Mouse (Mus musculus): Measurements from ENCODE around the gene Gm21887. TPM values are rescaled to one million over a fixed set of nuclear protein-coding genes. Genes with fewer than 3 reads are reported as not detected.
"Not testable (repeated sequence)": the region's sequence is repeated elsewhere in the genome, so short reads cannot be mapped to it uniquely, and the experiment has no call there.

Gene Gm21887
- 217 and 306 TPM in 2 replicates for polyA plus RNA-seq (2014; fragmentation: Nextera tagmentation; extraction: Ambion mirVana)

- 64% methylated on average over 116 of the region's 118 CpGs for WGBS
- peaks cover 19% of the 10 kb centered on the region for H3K36me3 ChIP-seq (ENCODE audit: control insufficient read depth, insufficient read depth, low read length)
- H3K4me2 ChIP-seq: peak within 1 kb of the TSS; percentile 62
- H3K4me1 ChIP-seq (replicated peaks; ENCODE audit: control insufficient read depth, insufficient read depth, low read length): not testable (repeated sequence)
- H3K4me3 ChIP-seq (ENCODE audit: low read depth, low read length): peak within 1 kb of the TSS; percentile 63
- peaks cover 40% of the 10 kb centered on the region for H3K9me3 ChIP-seq (ENCODE audit: control insufficient read depth, low read length)
- DNase-seq (ENCODE audit: low spot score): peak; percentile 99
- peak within 1 kb of the TSS; percentile 81 for H3K27ac ChIP-seq (ENCODE audit: low read depth, low read length)
- H3K9ac ChIP-seq (ENCODE audit: low read depth, low read length): peak within 1 kb of the TSS; percentile 82
- peaks cover 12% of the 10 kb centered on the region for H3K27me3 ChIP-seq (replicated peaks; ENCODE audit: control insufficient read depth, insufficient read depth, low read length)
- ATAC-seq (replicated peaks; ENCODE audit: low FRiP score): peak; percentile 81
These were observed at the start of gene Gm21887 for GRCm38 (mm10) chrX:170009016-170009750. TSS of gene Gm21887 (plus strand) at chrX:170009659.

DNA sequence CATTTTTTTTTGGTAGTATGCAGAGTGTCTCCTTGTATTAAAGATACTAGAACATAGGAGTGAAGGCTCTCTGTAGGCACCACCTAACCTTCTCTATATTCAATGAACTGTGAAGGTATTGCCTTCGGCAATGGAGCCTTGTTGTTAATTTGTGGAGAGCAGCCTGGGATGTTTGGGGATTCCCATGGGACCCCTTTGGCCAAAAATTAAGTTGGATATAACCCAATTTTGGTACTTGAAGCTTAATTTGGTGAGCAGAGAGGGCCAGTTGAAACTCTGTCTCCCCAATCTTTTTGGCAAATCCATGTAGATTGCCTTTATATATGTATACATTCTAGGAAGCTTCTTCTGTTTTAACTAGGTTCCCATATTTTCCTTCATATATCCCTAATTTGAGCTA is 40.1 kb upstream of the Gm21887 start:
- no peak overlapping the region for H3K27ac ChIP-seq (ENCODE audit: low read depth, low read length)
- DNase-seq (ENCODE audit: low spot score) (no peak), ATAC-seq (replicated peaks; ENCODE audit: low FRiP score) (no peak)
- H3K4me1 ChIP-seq (replicated peaks; ENCODE audit: control insufficient read depth, insufficient read depth, low read length): no peaks in the 10 kb centered on the region
- 75% methylated on average over 1 of the region's 1 CpGs for WGBS
- H3K9me3 ChIP-seq (ENCODE audit: control insufficient read depth, low read length): peaks cover 6% of the 10 kb centered on the region; the same call in 1 of the 2 replicates
- H3K4me3 ChIP-seq (ENCODE audit: low read depth, low read length): no peak overlapping the region
- H3K9ac ChIP-seq (ENCODE audit: low read depth, low read length): no peak overlapping the region
- no peaks in the 10 kb centered on the region for H3K27me3 ChIP-seq (replicated peaks; ENCODE audit: control insufficient read depth, insufficient read depth, low read length)
- no peak overlapping the region for H3K4me2 ChIP-seq
- H3K36me3 ChIP-seq (ENCODE audit: control insufficient read depth, insufficient read depth, low read length): peaks cover 3% of the 10 kb centered on the region; the same call in 1 of the 2 replicates

DNA sequence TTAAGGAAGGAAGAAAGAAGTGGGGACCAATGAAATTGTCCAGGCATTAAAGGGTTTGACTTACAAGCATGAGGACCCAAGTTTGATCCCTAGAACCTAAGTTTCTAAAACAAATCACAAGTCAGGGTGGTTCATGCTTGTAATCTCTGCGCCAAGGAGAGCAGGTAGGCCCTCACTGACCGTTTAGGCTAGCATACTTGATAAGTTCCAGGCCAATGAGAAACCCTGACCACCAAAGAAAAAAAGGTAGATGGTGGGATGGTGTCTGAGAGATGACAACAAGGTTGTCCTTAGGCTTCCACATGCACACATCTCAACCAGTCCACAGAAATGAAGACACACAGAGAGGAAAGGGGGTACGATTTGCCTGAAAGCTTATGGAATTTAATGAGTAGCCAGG is 39.7 kb upstream of the Gm21887 start:
- peak; percentile 36 for DNase-seq (ENCODE audit: low spot score)
- H3K4me3 ChIP-seq (ENCODE audit: low read depth, low read length); H3K9me3 ChIP-seq (ENCODE audit: control insufficient read depth, low read length); H3K9ac ChIP-seq (ENCODE audit: low read depth, low read length); H3K27ac ChIP-seq (ENCODE audit: low read depth, low read length); H3K4me1 ChIP-seq (replicated peaks; ENCODE audit: control insufficient read depth, insufficient read depth, low read length); H3K36me3 ChIP-seq (ENCODE audit: control insufficient read depth, insufficient read depth, low read length); H3K27me3 ChIP-seq (replicated peaks; ENCODE audit: control insufficient read depth, insufficient read depth, low read length); H3K4me2 ChIP-seq: not testable (repeated sequence)
- WGBS: 83% methylated on average over 3 of the region's 3 CpGs
- ATAC-seq (replicated peaks; ENCODE audit: low FRiP score): peak; percentile 36; the same call in 1 of the 2 replicates

- 87% methylated on average over 7 of the region's 7 CpGs for WGBS
- H3K4me1 ChIP-seq (replicated peaks; ENCODE audit: control insufficient read depth, insufficient read depth, low read length); H3K36me3 ChIP-seq (ENCODE audit: control insufficient read depth, insufficient read depth, low read length); H3K4me2 ChIP-seq; H3K27ac ChIP-seq (ENCODE audit: low read depth, low read length); ATAC-seq (replicated peaks; ENCODE audit: low FRiP score); H3K4me3 ChIP-seq (ENCODE audit: low read depth, low read length); H3K9ac ChIP-seq (ENCODE audit: low read depth, low read length); DNase-seq (ENCODE audit: low spot score); H3K27me3 ChIP-seq (replicated peaks; ENCODE audit: control insufficient read depth, insufficient read depth, low read length): not testable (repeated sequence)
- peaks cover 12% of the 10 kb centered on the region; the same call in 1 of the 2 replicates for H3K9me3 ChIP-seq (ENCODE audit: control insufficient read depth, low read length)
These were observed 38.9 kb upstream of the Gm21887 start for GRCm38 (mm10) chrX:169970546-169970945.

GRCm38 (mm10) chrX:169971562-169971961 is 37.9 kb upstream of the Gm21887 start:
- 85% methylated on average over 6 of the region's 6 CpGs for WGBS
- H3K4me3 ChIP-seq (ENCODE audit: low read depth, low read length); ATAC-seq (replicated peaks; ENCODE audit: low FRiP score); H3K27ac ChIP-seq (ENCODE audit: low read depth, low read length); H3K4me2 ChIP-seq; H3K4me1 ChIP-seq (replicated peaks; ENCODE audit: control insufficient read depth, insufficient read depth, low read length); H3K27me3 ChIP-seq (replicated peaks; ENCODE audit: control insufficient read depth, insufficient read depth, low read length); DNase-seq (ENCODE audit: low spot score); H3K9ac ChIP-seq (ENCODE audit: low read depth, low read length): not testable (repeated sequence)
- Histone ChIP-seq H3K36me3 (ENCODE audit: control insufficient read depth, insufficient read depth, low read length) (peaks cover 13% of the 10 kb centered on the region), H3K9me3 (ENCODE audit: control insufficient read depth, low read length) (peaks cover 12% of the 10 kb centered on the region; the same call in 1 of the 2 replicates)

- H3K9me3 ChIP-seq (ENCODE audit: control insufficient read depth, low read length): peaks cover 12% of the 10 kb centered on the region; the same call in 1 of the 2 replicates
- not testable (repeated sequence) for H3K4me1 ChIP-seq (replicated peaks; ENCODE audit: control insufficient read depth, insufficient read depth, low read length); H3K9ac ChIP-seq (ENCODE audit: low read depth, low read length); H3K4me2 ChIP-seq; H3K27me3 ChIP-seq (replicated peaks; ENCODE audit: control insufficient read depth, insufficient read depth, low read length); H3K27ac ChIP-seq (ENCODE audit: low read depth, low read length); H3K4me3 ChIP-seq (ENCODE audit: low read depth, low read length)
- DNase-seq (ENCODE audit: low spot score) (peak; percentile 41), ATAC-seq (replicated peaks; ENCODE audit: low FRiP score) (peak; percentile 30; the same call in 1 of the 2 replicates)
- WGBS: 80% methylated on average over 2 of the region's 2 CpGs
- peaks cover 13% of the 10 kb centered on the region for H3K36me3 ChIP-seq (ENCODE audit: control insufficient read depth, insufficient read depth, low read length)
These were observed 37.3 kb upstream of the Gm21887 start for GRCm38 (mm10) chrX:169972131-169972530.

DNA sequence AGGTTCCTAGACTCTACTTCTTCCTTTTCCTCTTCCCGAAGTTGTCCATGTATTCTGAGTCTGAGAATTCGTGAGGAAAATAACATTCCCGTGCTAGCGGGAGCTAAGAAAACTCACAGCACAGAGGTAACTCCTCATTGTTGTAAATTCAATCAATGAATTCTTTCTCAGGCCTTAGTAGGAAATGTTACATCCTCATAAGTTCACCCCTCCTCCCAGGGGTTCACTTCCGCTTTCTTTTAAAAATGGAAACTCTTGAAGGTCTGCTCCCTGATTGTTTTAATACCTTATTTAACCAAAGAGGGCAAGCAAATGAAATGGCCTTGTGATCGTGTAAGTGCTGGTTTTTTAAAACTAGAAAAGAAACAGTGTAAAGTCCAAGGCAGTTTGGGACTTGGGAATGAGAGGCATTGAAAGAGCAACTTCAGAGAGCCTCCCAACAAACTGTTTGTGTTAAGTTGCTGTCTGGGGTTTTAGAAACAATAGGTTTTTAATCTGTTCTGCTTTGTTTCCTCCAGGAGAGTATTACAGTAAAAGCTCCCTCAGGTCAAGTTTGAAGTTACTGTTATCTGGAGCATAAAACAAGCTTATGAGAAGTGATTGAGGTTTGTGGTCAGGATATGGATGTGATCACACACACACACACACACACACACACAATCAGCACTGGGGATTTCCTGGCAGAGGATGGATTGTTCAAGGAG is 36.5 kb upstream of the Gm21887 start:
- Histone ChIP-seq H3K9me3 (ENCODE audit: control insufficient read depth, low read length) (peaks cover 12% of the 10 kb centered on the region; the same call in 1 of the 2 replicates), H3K36me3 (ENCODE audit: control insufficient read depth, insufficient read depth, low read length) (peaks cover 16% of the 10 kb centered on the region)
- WGBS: 72% methylated on average over 6 of the region's 6 CpGs
- not testable (repeated sequence) for H3K4me2 ChIP-seq; H3K27ac ChIP-seq (ENCODE audit: low read depth, low read length); H3K4me3 ChIP-seq (ENCODE audit: low read depth, low read length); DNase-seq (ENCODE audit: low spot score); H3K27me3 ChIP-seq (replicated peaks; ENCODE audit: control insufficient read depth, insufficient read depth, low read length); H3K4me1 ChIP-seq (replicated peaks; ENCODE audit: control insufficient read depth, insufficient read depth, low read length); H3K9ac ChIP-seq (ENCODE audit: low read depth, low read length)
- ATAC-seq (replicated peaks; ENCODE audit: low FRiP score): 0 out of 2 replicates have a peak, but pooled peaks have one; percentile 21

- not testable (repeated sequence) for H3K4me3 ChIP-seq (ENCODE audit: low read depth, low read length); H3K4me2 ChIP-seq; H3K27ac ChIP-seq (ENCODE audit: low read depth, low read length); H3K27me3 ChIP-seq (replicated peaks; ENCODE audit: control insufficient read depth, insufficient read depth, low read length); ATAC-seq (replicated peaks; ENCODE audit: low FRiP score); H3K4me1 ChIP-seq (replicated peaks; ENCODE audit: control insufficient read depth, insufficient read depth, low read length); DNase-seq (ENCODE audit: low spot score); H3K9ac ChIP-seq (ENCODE audit: low read depth, low read length)
- peaks cover 20% of the 10 kb centered on the region for H3K36me3 ChIP-seq (ENCODE audit: control insufficient read depth, insufficient read depth, low read length)
- H3K9me3 ChIP-seq (ENCODE audit: control insufficient read depth, low read length): peaks cover 18% of the 10 kb centered on the region
- 59% methylated on average over 3 of the region's 3 CpGs for WGBS
These were observed 35.7 kb upstream of the Gm21887 start for GRCm38 (mm10) chrX:169973806-169974205.
